Mouse (Mus musculus) limb, embryonic 11.5 days (tissue): ENCODE results near the gene Rhobtb1. TPM values are rescaled to one million over a fixed set of nuclear protein-coding genes. Genes with fewer than 3 reads are reported as not detected.

Experiments used
- ATAC-seq: fragments of 200-750 bp; cut with Nextera tagmentation; 2 replicates; pipeline ENCODE4 v1.8.0; 2017; ENCODE audit warnings: low read depth; ENCODE audit not compliant: insufficient number of reproducible peaks, low FRiP score, low TSS enrichment
- DNase-seq: peaks from one replicate; pipeline ENCODE4 v3.0.0-alpha.2; 2015; ENCODE audit warnings: low spot score
- H3K27ac ChIP-seq: fragments of 300-500 bp; sonication (generic); replicated peaks from 2 replicates; pipeline ENCODE4 v1.5.1; 2014; ENCODE audit warnings: low read depth, mild to moderate bottlenecking, low read length
- H3K27me3 ChIP-seq: fragments of 300-500 bp; sonication (generic); 2 replicates; pipeline ENCODE4 v1.6.1; 2014; ENCODE audit warnings: mild to moderate bottlenecking, low read length, mixed read lengths; ENCODE audit not compliant: control insufficient read depth, insufficient read depth
- H3K36me3 ChIP-seq: fragments of 300-500 bp; sonication (generic); 2 replicates; pipeline ENCODE4 v1.6.1; 2014; ENCODE audit warnings: mild to moderate bottlenecking, low read length, moderate library complexity, mixed read lengths; ENCODE audit not compliant: control insufficient read depth, insufficient read depth
- H3K4me1 ChIP-seq: fragments of 300-500 bp; sonication (generic); 2 replicates; pipeline ENCODE4 v1.6.1; 2014; ENCODE audit warnings: low read length, mixed read lengths; ENCODE audit not compliant: control insufficient read depth, insufficient read depth
- H3K4me2 ChIP-seq: fragments of 300-500 bp; sonication (generic); 2 replicates; pipeline ENCODE4 v1.6.1; 2014; ENCODE audit warnings: low read depth, mild to moderate bottlenecking, moderate library complexity; ENCODE audit not compliant: severe bottlenecking
- H3K4me3 ChIP-seq: fragments of 300-500 bp; sonication (generic); 2 replicates; pipeline ENCODE4 v1.5.1; 2014; ENCODE audit warnings: low read depth, low read length
- H3K9ac ChIP-seq: fragments of 300-500 bp; sonication (generic); 2 replicates; pipeline ENCODE4 v1.6.1; 2014; ENCODE audit warnings: mild to moderate bottlenecking, low read length
- H3K9me3 ChIP-seq: fragments of 300-500 bp; sonication (generic); 2 replicates; pipeline ENCODE4 v1.6.1; 2016; ENCODE audit warnings: low read length; ENCODE audit not compliant: control insufficient read depth
- WGBS: fragments of 180-500 bp; shearing (Covaris S2); extraction: QIAGEN DNeasy Blood & Tissue Kit; methylation state at CpG from one replicate; pipeline ENCODE4 v1.1.7; 2014; 5-methylcytosine and 5-hydroxymethylcytosine counted together
- polyA plus RNA-seq: library from polyadenylated mRNA; unstranded; fragments of >200 nt; fragmentation: Nextera tagmentation; extraction: Ambion mirVana; gene quantifications from 2 replicates; pipeline ENCODE4 v1.2.1, GENCODE M21; 2014

Rhobtb1 gene
- polyA plus RNA-seq, 1 experiment from 2014 or later: 23.8 TPM

GRCm38 (mm10) chr10:69217127-69217690 lies 66.0 kb downstream of the Rhobtb1 start:
- ATAC-seq: no peak
- H3K4me2 ChIP-seq: no peak overlapping the region
- DNase-seq: no peak
- no peak overlapping the region for H3K9ac ChIP-seq
- H3K4me1 ChIP-seq: no peaks in the 10 kb centered on the region
- over 99% methylated on average over 4 of the region's 4 CpGs for WGBS
- H3K4me3 ChIP-seq: no peak overlapping the region
- H3K36me3 ChIP-seq: peaks cover 4% of the 10 kb centered on the region
- no peaks in the 10 kb centered on the region for H3K9me3 ChIP-seq
- no peaks in the 10 kb centered on the region for H3K27me3 ChIP-seq
- H3K27ac ChIP-seq: no peak overlapping the region

- H3K36me3 ChIP-seq: peaks cover 4% of the 10 kb centered on the region
- WGBS: 87% methylated on average over 14 of the region's 14 CpGs
- H3K4me2 ChIP-seq: no peak overlapping the region
- H3K9ac ChIP-seq: no peak overlapping the region
- H3K27me3 ChIP-seq: no peaks in the 10 kb centered on the region
- no peaks in the 10 kb centered on the region for H3K4me1 ChIP-seq
- no peak for ATAC-seq
- H3K27ac ChIP-seq: no peak overlapping the region
- no peak overlapping the region for H3K4me3 ChIP-seq
- DNase-seq: no peak
- H3K9me3 ChIP-seq: no peaks in the 10 kb centered on the region
Measured at GRCm38 (mm10) chr10:69218458-69219288, 67.4 kb downstream of the Rhobtb1 start.

GRCm38 (mm10) chr10:69219289-69219626 lies 68.0 kb downstream of the Rhobtb1 start:
- H3K4me3 ChIP-seq: no peak overlapping the region
- H3K9me3 ChIP-seq: no peaks in the 10 kb centered on the region
- ATAC-seq (no peak), DNase-seq (no peak)
- H3K27me3 ChIP-seq: no peaks in the 10 kb centered on the region
- 87% methylated on average over 2 of the region's 2 CpGs for WGBS
- peaks cover 4% of the 10 kb centered on the region for H3K36me3 ChIP-seq
- no peak overlapping the region for H3K27ac ChIP-seq
- H3K4me2 ChIP-seq: no peak overlapping the region
- H3K9ac ChIP-seq: no peak overlapping the region
- H3K4me1 ChIP-seq: no peaks in the 10 kb centered on the region

GRCm38 (mm10) chr10:69220296-69220695 lies 69.1 kb downstream of the Rhobtb1 start:
- Histone ChIP-seq H3K4me3 (no peak overlapping the region), H3K4me2 (no peak overlapping the region), H3K4me1 (no peaks in the 10 kb centered on the region), H3K36me3 (peaks cover 4% of the 10 kb centered on the region), H3K27me3 (no peaks in the 10 kb centered on the region), H3K9ac (no peak overlapping the region), H3K27ac (no peak overlapping the region), H3K9me3 (no peaks in the 10 kb centered on the region)
- no peak for DNase-seq
- ATAC-seq: no peak
- 79% methylated on average over 6 of the region's 6 CpGs for WGBS

- no peak for ATAC-seq
- Histone ChIP-seq H3K27me3 (no peaks in the 10 kb centered on the region), H3K4me2 (no peak overlapping the region), H3K27ac (no peak overlapping the region), H3K9me3 (no peaks in the 10 kb centered on the region), H3K9ac (no peak overlapping the region), H3K4me3 (no peak overlapping the region), H3K36me3 (peaks cover 3% of the 10 kb centered on the region), H3K4me1 (no peaks in the 10 kb centered on the region)
- 92% methylated on average over 9 of the region's 9 CpGs for WGBS
- no peak for DNase-seq
Measured at GRCm38 (mm10) chr10:69221148-69221547, 69.9 kb downstream of the Rhobtb1 start.

GRCm38 (mm10) chr10:69221955-69222354 lies 70.7 kb downstream of the Rhobtb1 start:
- DNase-seq (no peak), ATAC-seq (no peak)
- Histone ChIP-seq H3K36me3 (no peaks in the 10 kb centered on the region; the same call in none of the 2 replicates), H3K27ac (no peak overlapping the region), H3K4me1 (no peaks in the 10 kb centered on the region), H3K27me3 (no peaks in the 10 kb centered on the region), H3K9me3 (no peaks in the 10 kb centered on the region), H3K4me3 (no peak overlapping the region), H3K9ac (no peak overlapping the region), H3K4me2 (no peak overlapping the region)
- 94% methylated on average over 3 of the region's 3 CpGs for WGBS

- Histone ChIP-seq H3K27me3 (no peaks in the 10 kb centered on the region), H3K4me1 (no peaks in the 10 kb centered on the region), H3K27ac (no peak overlapping the region), H3K9me3 (no peaks in the 10 kb centered on the region), H3K9ac (no peak overlapping the region), H3K4me3 (no peak overlapping the region), H3K36me3 (no peaks in the 10 kb centered on the region; the same call in none of the 2 replicates), H3K4me2 (no peak overlapping the region)
- ATAC-seq (no peak), DNase-seq (no peak)
- 95% methylated on average over 4 of the region's 4 CpGs for WGBS
Measured at GRCm38 (mm10) chr10:69223232-69223631, 72.0 kb downstream of the Rhobtb1 start.

- DNase-seq (no peak), ATAC-seq (no peak)
- Histone ChIP-seq H3K9ac (no peak overlapping the region), H3K4me1 (no peaks in the 10 kb centered on the region), H3K4me3 (no peak overlapping the region), H3K27ac (no peak overlapping the region), H3K9me3 (no peaks in the 10 kb centered on the region), H3K27me3 (no peaks in the 10 kb centered on the region), H3K4me2 (no peak overlapping the region), H3K36me3 (no peaks in the 10 kb centered on the region; the same call in 1 of the 2 replicates)
- 81% methylated on average over 7 of the region's 7 CpGs for WGBS
Measured at GRCm38 (mm10) chr10:69224276-69224675, 73.0 kb downstream of the Rhobtb1 start.
